Mouse (Mus musculus): ENCODE data around the gene Elavl4.

The Elavl4 gene

GRCm38 (mm10) chr4:110165217-110165616 is 186.5 kb downstream of the Elavl4 start:
- no peak for DNase-seq (ENCODE audit: low spot score)

GRCm38 (mm10) chr4:110161600-110161999 is 190.1 kb downstream of the Elavl4 start:
- DNase-seq (ENCODE audit: low spot score) = no peak

GRCm38 (mm10) chr4:110157515-110158159 is 194.1 kb downstream of the Elavl4 start:
- DNase-seq (ENCODE audit: low spot score) = peak; percentile 6

- DNase-seq (ENCODE audit: low spot score) = no peak
These were observed 195.8 kb downstream of the Elavl4 start for GRCm38 (mm10) chr4:110155954-110156353.
